Comparison of ENCODE assay signal across 9 mouse cellular contexts in the genomic region with DNA sequence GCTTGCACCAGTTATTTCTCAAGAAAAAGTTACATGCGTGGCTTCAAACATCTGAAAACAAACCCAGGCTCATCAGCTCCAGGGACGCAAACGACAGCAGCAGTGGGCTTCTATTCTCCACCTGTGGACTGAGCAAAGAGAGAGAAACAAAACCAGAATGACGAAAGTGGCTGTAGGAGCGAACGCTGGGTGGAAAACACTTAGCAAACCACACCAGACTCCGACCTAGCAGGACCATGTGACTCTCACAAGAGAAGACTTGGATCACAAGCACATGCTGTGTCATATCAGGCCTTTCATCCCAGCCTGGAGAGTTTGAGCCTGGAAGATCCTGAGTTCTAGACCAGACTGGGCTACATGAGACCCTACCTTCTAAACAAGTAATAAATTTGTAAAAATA. TPM values are rescaled to one million over a fixed set of nuclear protein-coding genes. Genes with fewer than 3 reads are reported as not detected.
DNase-seq lines count a peak whose midpoint lies in the region; ATAC-seq and TF ChIP-seq lines count a peak whose summit lies in the region.
"Had no signal": no experiment of that assay in that cellular context is flagged by ENCODE, and none has a peak within 500 bp of the region (broad histone marks: within the 10 kb centered on the region; RNA-seq: fewer than 3 reads in every experiment).

No protein-coding gene starts in this region.

- H3K9ac ChIP-seq in forebrain, embryonic 14.5 days (ENCODE audit: low read length), result no peak overlapping the region
- no peak overlapping the region for H3K9ac ChIP-seq in kidney, postnatal 0 days (ENCODE audit: low read depth, low read length)

- no peaks in the 10 kb centered on the region for H3K9me3 ChIP-seq in forebrain, embryonic 10.5 days
- H3K9me3 ChIP-seq in forebrain, embryonic 14.5 days (replicated peaks; ENCODE audit: control insufficient read depth, low read length), result no peaks in the 10 kb centered on the region
- H3K9me3 ChIP-seq in kidney, postnatal 0 days (replicated peaks; ENCODE audit: low read length), result no peaks in the 10 kb centered on the region

- no peak overlapping the region for H3K4me2 ChIP-seq in forebrain, embryonic 14.5 days (ENCODE audit: low read length)
- no peak overlapping the region for H3K4me2 ChIP-seq in kidney, postnatal 0 days (ENCODE audit: low read length)

- 0 out of 2 replicates have a peak overlapping the region, but pooled peaks have one; percentile 81 for H3K27ac ChIP-seq in forebrain, embryonic 10.5 days
- no peak overlapping the region for H3K27ac ChIP-seq in forebrain, embryonic 14.5 days (ENCODE audit: low read depth, low read length)
- H3K27ac ChIP-seq in kidney, postnatal 0 days, result peak overlapping the region; percentile 84; the same call in 1 of the 2 replicates

- TF ChIP-seq CTCF in kidney, postnatal 0 days (IDR thresholded peaks at IDR 0.05; ENCODE audit: low read depth), result no peak

- WGBS in forebrain, embryonic 10.5 days, result 86% methylated on average over 7 of the region's 7 CpGs
- WGBS in forebrain, embryonic 14.5 days, result 69% methylated on average over 7 of the region's 7 CpGs
- WGBS in kidney, postnatal 0 days, result 82% methylated on average over 7 of the region's 7 CpGs

- no peaks in the 10 kb centered on the region for H3K27me3 ChIP-seq in forebrain, embryonic 10.5 days (ENCODE audit: poor library complexity, severe bottlenecking)
- H3K27me3 ChIP-seq in forebrain, embryonic 14.5 days (replicated peaks; ENCODE audit: control insufficient read depth, insufficient read depth, low read length), result no peaks in the 10 kb centered on the region
- H3K27me3 ChIP-seq in kidney, postnatal 0 days (ENCODE audit: insufficient read depth, low read length), result no peaks in the 10 kb centered on the region

- DNase-seq in forebrain, embryonic 10.5 days (ENCODE audit: extremely low spot score, low spot score), result no peak
- no peak for DNase-seq in forebrain, embryonic 14.5 days (ENCODE audit: low spot score)
- no peak for DNase-seq in kidney, postnatal 0 days (ENCODE audit: low spot score)
- DNase-seq in kidney, postnatal 14 days, result no peak
- no peak for DNase-seq in layer of hippocampus, adult 9-11 months
- DNase-seq in cerebellum, adult 9-11 months, result no peak
- DNase-seq: kidney, adult 11 months had no signal

- H3K4me3 ChIP-seq in forebrain, embryonic 10.5 days, result no peak overlapping the region
- H3K4me3 ChIP-seq in forebrain, embryonic 14.5 days (ENCODE audit: low read depth, low read length), result no peak overlapping the region
- H3K4me3 ChIP-seq in kidney, postnatal 0 days (replicated peaks; ENCODE audit: low read depth, low read length), result no peak overlapping the region

- ATAC-seq in forebrain, embryonic 14.5 days, result no peak
- ATAC-seq in kidney, postnatal 0 days (replicated peaks; ENCODE audit: low FRiP score, low read depth), result no peak
- ATAC-seq in activated CD4-positive, CD25-positive, alpha-beta regulatory T cell, adult 4 months, result peak; percentile 32
- ATAC-seq in megakaryocyte progenitor cell, adult 5-6 weeks (replicated peaks; ENCODE audit: poor library complexity), result peak; percentile 23; the same call in 1 of the 2 replicates

- H3K4me1 ChIP-seq in forebrain, embryonic 10.5 days, result peaks cover 29% of the 10 kb centered on the region
- H3K4me1 ChIP-seq in forebrain, embryonic 14.5 days (ENCODE audit: control insufficient read depth, insufficient read depth, low read length), result peaks cover 23% of the 10 kb centered on the region
- peaks cover 22% of the 10 kb centered on the region for H3K4me1 ChIP-seq in kidney, postnatal 0 days (replicated peaks; ENCODE audit: insufficient read depth, low read length)

- no peaks in the 10 kb centered on the region for H3K36me3 ChIP-seq in forebrain, embryonic 10.5 days (replicated peaks)
- H3K36me3 ChIP-seq in forebrain, embryonic 14.5 days (ENCODE audit: control insufficient read depth, insufficient read depth, low read length), result no peaks in the 10 kb centered on the region
- H3K36me3 ChIP-seq in kidney, postnatal 0 days (ENCODE audit: insufficient read depth, low read length), result no peaks in the 10 kb centered on the region

RNA-seq across cellular contexts. Expression of a gene that starts 41.8 kb away (rescaled TPM):
- 45.1 and 45.7 TPM in 2 replicates for polyA plus RNA-seq in forebrain, embryonic 10.5 days (2016; fragmentation: Nextera tagmentation; extraction: Ambion mirVana)
- polyA plus RNA-seq in forebrain, embryonic 14.5 days (2014; fragmentation: Nextera tagmentation; extraction: Ambion mirVana), result 40.2 and 43.4 TPM in 2 replicates
- 41.6 and 44.1 TPM in 2 replicates for polyA plus RNA-seq in kidney, postnatal 0 days (2015; fragmentation: Nextera tagmentation; extraction: Ambion mirVana)
- polyA plus RNA-seq in activated CD4-positive, CD25-positive, alpha-beta regulatory T cell, adult 4 months (2017; shearing (Covaris generic)), result 100 to 1,000 TPM; 136 to 151 TPM
- 46.8 and 54.3 TPM in 2 replicates for total RNA-seq in megakaryocyte progenitor cell, adult 5-6 weeks (2015)
- 82.2 and 117 TPM in 2 replicates for total RNA-seq in megakaryocyte progenitor cell, adult 5-6 weeks (2017)

Comparison
In these comparisons a context has a peak if more than half of its experiments do, and no peak if none do; other contexts are left out.
1. ATAC-seq: peak in activated CD4-positive, CD25-positive, alpha-beta regulatory T cell, adult 4 months (single experiment) and megakaryocyte progenitor cell, adult 5-6 weeks (single experiment); none in forebrain, embryonic 14.5 days (single experiment) and kidney, postnatal 0 days (single experiment).